Mouse (Mus musculus): ENCODE measurements around the gene Mrc2.

GRCm38 (mm10) chr11:105313633-105314014, 21.2 kb downstream of the Mrc2 start:
- TF ChIP-seq CTCF (IDR thresholded peaks at IDR 0.05; ENCODE audit: low read depth) (no peak), EP300 (IDR thresholded peaks at IDR 0.05; ENCODE audit: low read depth) (no peak)
